Mouse (Mus musculus) limb, embryonic 14.5 days (tissue): ENCODE results near the gene Ptpn12. TPM values are rescaled to one million over a fixed set of nuclear protein-coding genes. Genes with fewer than 3 reads are reported as not detected.

ENCODE experiments used
- ATAC-seq: fragments of 200-750 bp; cut with Nextera tagmentation; 2 replicates; pipeline ENCODE4 v1.8.0; 2017; ENCODE audit warnings: low read depth, moderate number of reproducible peaks, moderate TSS enrichment; ENCODE audit not compliant: low FRiP score
- DNase-seq: peaks from one replicate; pipeline ENCODE4 v3.0.0-alpha.2; 2015; ENCODE audit warnings: low spot score
- H3K27ac ChIP-seq: fragments of 300-500 bp; sonication (generic); replicated peaks from 2 replicates; pipeline ENCODE4 v1.5.1; 2014; ENCODE audit warnings: low read depth, mild to moderate bottlenecking, low read length, moderate library complexity, mixed read lengths
- H3K27me3 ChIP-seq: fragments of 300-500 bp; sonication (generic); 2 replicates; pipeline ENCODE4 v1.6.1; 2014; ENCODE audit warnings: low read length, mixed read lengths; ENCODE audit not compliant: control insufficient read depth, insufficient read depth
- H3K36me3 ChIP-seq: fragments of 300-500 bp; sonication (generic); 2 replicates; pipeline ENCODE4 v1.6.1; 2014; ENCODE audit warnings: mild to moderate bottlenecking, low read length, moderate library complexity, mixed read lengths; ENCODE audit not compliant: control insufficient read depth, insufficient read depth
- H3K4me1 ChIP-seq: fragments of 300-500 bp; sonication (generic); 2 replicates; pipeline ENCODE4 v1.6.1; 2014; ENCODE audit warnings: antibody characterized with exemption, low read length, mixed read lengths; ENCODE audit not compliant: control insufficient read depth, insufficient read depth
- H3K4me2 ChIP-seq: fragments of 300-500 bp; sonication (generic); replicated peaks from 2 replicates; pipeline ENCODE4 v1.6.1; 2014; ENCODE audit warnings: low read depth, mild to moderate bottlenecking, low read length, moderate library complexity; ENCODE audit not compliant: severe bottlenecking
- H3K4me3 ChIP-seq: fragments of 300-500 bp; sonication (generic); replicated peaks from 2 replicates; pipeline ENCODE4 v1.5.1; 2014; ENCODE audit warnings: low read length
- H3K9ac ChIP-seq: fragments of 300-500 bp; sonication (generic); 2 replicates; pipeline ENCODE4 v1.6.1; 2014; ENCODE audit warnings: mild to moderate bottlenecking, low read depth, low read length, moderate library complexity; ENCODE audit not compliant: severe bottlenecking
- H3K9me3 ChIP-seq: fragments of 300-500 bp; sonication (generic); 2 replicates; pipeline ENCODE4 v1.6.1; 2016; ENCODE audit warnings: low read length; ENCODE audit not compliant: control insufficient read depth
- POLR2A ChIP-seq: fragments of 200-500 bp; IDR thresholded peaks from 2 replicates; pipeline ENCODE4 v1.8.0; 2012; ENCODE audit warnings: inconsistent platforms, mild to moderate bottlenecking, moderate library complexity, borderline replicate concordance; ENCODE audit not compliant: insufficient read depth, insufficient read length; ENCODE audit errors: extremely low read depth
- WGBS: fragments of 180-500 bp; shearing (Covaris S2); extraction: QIAGEN DNeasy Blood & Tissue Kit; methylation state at CpG from one replicate; pipeline ENCODE4 v1.1.7; 2014; 5-methylcytosine and 5-hydroxymethylcytosine counted together
- polyA plus RNA-seq, 2 experiments: library from polyadenylated mRNA; depleted of rRNA in 1 of 2; stranded (reverse) in 1 of 2; unstranded in 1 of 2; fragments of >200 nt; fragmentation: Nextera tagmentation in 1 of 2; extraction: Ambion mirVana in 1 of 2; gene quantifications; 2 replicates each; pipeline versions ENCODE4 v1.2.1 to v1.2.3; 2012 to 2014

Ptpn12 gene
- polyA plus RNA-seq, 2 experiments, result 25.4 to 67.4 TPM

DNA sequence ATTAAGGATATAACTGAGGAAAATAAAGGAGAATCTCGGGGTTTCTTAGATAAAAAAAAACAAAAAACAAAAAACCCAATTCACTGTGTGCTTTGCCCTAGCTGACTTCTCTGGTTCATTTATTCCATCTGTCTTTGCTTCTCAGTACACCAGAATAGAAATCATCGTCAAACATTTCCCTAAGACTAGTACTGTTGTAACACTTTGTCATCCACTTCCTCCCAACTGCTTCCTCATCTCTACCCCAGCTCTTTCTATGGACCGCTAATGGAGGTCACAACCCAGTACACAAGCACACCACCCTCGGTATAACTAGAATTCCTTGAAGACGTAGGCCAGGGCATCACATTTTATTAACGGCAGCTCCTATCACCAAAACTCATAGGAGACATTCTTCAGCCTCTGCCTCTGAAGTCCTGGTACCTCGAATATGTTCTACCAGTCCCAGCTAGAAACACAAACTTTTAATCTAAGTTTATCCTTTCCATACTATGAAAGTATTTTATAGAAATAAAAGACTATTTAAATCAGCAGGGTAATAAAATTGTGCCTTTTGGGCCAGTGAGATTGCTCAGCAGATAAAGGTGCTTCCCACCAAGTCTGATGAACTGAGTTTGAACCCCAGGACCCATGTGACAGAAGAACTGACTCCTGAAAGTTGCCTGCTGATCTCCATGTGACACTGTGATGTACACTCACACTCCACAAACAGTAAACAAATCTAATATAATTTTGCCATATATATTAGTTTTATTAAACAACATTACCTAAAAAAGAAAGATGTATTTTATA is 19.8 kb downstream of the Ptpn12 start:
- no peaks in the 10 kb centered on the region for H3K9me3 ChIP-seq
- TF ChIP-seq POLR2A, result no peak
- 84% methylated on average over 7 of the region's 7 CpGs for WGBS
- no peak overlapping the region for H3K27ac ChIP-seq
- DNase-seq (no peak), ATAC-seq (no peak)
- H3K4me3 ChIP-seq, result no peak overlapping the region
- no peak overlapping the region for H3K4me2 ChIP-seq
- H3K27me3 ChIP-seq, result no peaks in the 10 kb centered on the region
- no peaks in the 10 kb centered on the region for H3K36me3 ChIP-seq
- peaks cover 11% of the 10 kb centered on the region for H3K4me1 ChIP-seq
- no peak overlapping the region for H3K9ac ChIP-seq

DNA sequence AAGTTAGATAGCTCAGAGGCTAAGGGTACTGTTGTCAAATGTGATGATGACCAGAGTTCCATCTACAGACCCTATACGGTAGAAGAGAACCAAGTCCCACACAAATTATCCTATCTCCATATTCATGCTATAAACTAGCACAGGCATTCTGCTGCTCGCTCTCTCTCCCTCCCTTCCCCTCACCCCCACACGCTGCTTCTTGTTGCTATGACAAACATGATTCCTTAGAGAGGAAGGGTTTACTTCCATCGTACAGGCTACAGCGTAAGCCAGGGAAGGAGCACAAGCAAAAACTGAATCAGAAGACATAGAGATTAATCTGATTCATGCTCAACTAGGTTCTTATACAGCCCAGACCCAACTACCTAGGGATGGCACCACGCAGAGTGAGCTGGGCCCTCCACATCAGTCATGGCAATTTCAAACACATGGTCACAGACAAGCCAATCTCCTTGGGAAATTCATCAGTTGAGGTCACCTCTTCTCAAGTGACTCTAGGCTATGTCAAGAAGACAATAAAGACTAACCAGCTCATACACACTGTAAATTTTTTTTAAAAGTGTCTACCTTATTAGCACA is 21.2 kb downstream of the Ptpn12 start:
- H3K9me3 ChIP-seq, result no peaks in the 10 kb centered on the region
- no peak for ATAC-seq
- no peaks in the 10 kb centered on the region for H3K27me3 ChIP-seq
- no peak overlapping the region for H3K9ac ChIP-seq
- no peak overlapping the region for H3K27ac ChIP-seq
- no peaks in the 10 kb centered on the region for H3K36me3 ChIP-seq
- H3K4me2 ChIP-seq, result no peak overlapping the region
- 71% methylated on average over 6 of the region's 6 CpGs for WGBS
- H3K4me1 ChIP-seq, result peaks cover 12% of the 10 kb centered on the region
- no peak overlapping the region for H3K4me3 ChIP-seq
- no peak for DNase-seq
- TF ChIP-seq POLR2A, result no peak

DNA sequence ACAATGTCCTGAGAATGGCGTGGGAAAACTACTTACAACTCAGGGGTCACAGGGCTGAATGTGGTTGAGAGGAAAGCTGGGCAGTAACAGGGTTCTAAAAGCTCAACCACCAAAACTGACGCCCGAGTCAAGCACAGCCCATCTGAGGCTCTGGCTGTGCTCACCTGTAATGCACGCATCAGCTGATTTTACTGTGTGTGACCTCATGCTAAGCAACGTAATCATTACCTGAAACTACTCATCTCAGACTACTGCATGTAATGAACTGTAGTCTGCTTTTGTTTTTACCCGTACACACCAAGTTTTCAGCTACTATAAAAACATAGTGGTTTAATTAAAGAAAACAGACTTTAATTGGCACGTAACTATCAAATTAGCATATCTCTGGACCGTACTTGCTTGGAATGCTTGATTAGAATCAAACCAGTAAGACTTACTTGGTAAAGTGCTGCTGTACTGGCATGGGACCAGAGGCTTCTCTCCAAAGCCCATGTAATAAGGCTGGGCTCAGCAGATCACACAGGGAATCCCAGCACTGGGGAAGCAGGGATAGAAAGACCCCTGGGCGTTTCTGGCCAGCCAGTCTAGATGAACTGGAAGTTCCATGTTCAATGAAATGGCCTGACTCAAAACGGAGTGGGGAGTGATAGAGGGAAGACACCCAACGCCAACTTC is 22.2 kb downstream of the Ptpn12 start:
- no peak for TF ChIP-seq POLR2A
- no peak overlapping the region for H3K4me2 ChIP-seq
- no peaks in the 10 kb centered on the region for H3K36me3 ChIP-seq
- peaks cover 12% of the 10 kb centered on the region for H3K4me1 ChIP-seq
- H3K9me3 ChIP-seq, result no peaks in the 10 kb centered on the region
- ATAC-seq (no peak), DNase-seq (no peak)
- 58% methylated on average over 11 of the region's 11 CpGs for WGBS
- H3K9ac ChIP-seq, result no peak overlapping the region
- H3K27ac ChIP-seq, result no peak overlapping the region
- H3K27me3 ChIP-seq, result no peaks in the 10 kb centered on the region
- H3K4me3 ChIP-seq, result no peak overlapping the region

DNA sequence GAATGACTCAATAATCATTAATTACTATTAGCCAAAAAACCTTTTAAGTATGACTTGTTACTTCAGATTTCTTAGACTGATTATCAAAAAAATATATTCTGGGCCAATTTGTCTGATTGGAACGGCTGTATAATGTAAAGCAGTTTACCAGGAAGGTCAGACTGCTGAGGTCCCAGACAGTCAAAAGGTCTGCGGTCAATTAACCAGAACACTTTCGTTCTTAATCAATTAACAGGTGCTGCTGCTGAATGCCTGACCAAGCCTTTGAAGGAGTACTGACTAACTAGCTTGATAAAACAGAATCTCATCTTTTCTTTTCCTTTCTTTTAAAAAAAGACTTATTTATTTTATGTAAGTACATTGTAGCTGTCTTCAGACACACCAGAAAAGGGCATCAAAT is 23.1 kb downstream of the Ptpn12 start:
- WGBS, result 52% methylated on average over 3 of the region's 3 CpGs
- no peak overlapping the region for H3K9ac ChIP-seq
- no peak for TF ChIP-seq POLR2A

DNA sequence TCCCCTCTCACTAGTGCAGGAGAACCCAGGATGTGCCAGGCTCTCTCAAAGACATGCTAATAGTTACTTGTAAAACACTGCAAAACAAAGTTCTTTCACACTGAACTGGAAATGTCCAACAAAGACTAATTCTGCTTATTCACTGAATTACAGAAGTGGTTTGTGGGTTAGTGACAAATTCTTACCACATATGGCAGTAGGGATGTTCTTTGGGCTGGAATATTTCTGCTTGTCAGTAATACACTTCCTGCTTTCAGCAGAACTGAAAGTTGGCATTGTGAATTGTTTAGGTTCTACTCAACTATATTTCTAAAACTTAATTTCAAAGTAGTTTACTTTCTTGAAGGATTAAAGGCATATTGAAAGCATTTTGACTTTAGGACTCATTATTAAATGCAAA is 25.5 kb downstream of the Ptpn12 start:
- Histone ChIP-seq H3K4me1 (peaks cover 12% of the 10 kb centered on the region), H3K4me3 (no peak overlapping the region), H3K36me3 (peaks cover 9% of the 10 kb centered on the region), H3K27me3 (no peaks in the 10 kb centered on the region), H3K27ac (no peak overlapping the region), H3K9ac (no peak overlapping the region), H3K4me2 (no peak overlapping the region), H3K9me3 (no peaks in the 10 kb centered on the region)
- no peak for TF ChIP-seq POLR2A
- ATAC-seq, result no peak
- DNase-seq, result no peak

More for the DNA sequence above, 23.1 kb downstream of the Ptpn12 start:
- H3K36me3 ChIP-seq, result peaks cover 5% of the 10 kb centered on the region; the same call in 1 of the 2 replicates
- H3K27me3 ChIP-seq, result no peaks in the 10 kb centered on the region
- H3K4me2 ChIP-seq, result no peak overlapping the region
- H3K27ac ChIP-seq, result no peak overlapping the region
- H3K9me3 ChIP-seq, result no peaks in the 10 kb centered on the region
- H3K4me1 ChIP-seq, result peaks cover 12% of the 10 kb centered on the region
- no peak overlapping the region for H3K4me3 ChIP-seq
- ATAC-seq (no peak), DNase-seq (no peak)
